Mouse (Mus musculus) cerebellum, postnatal 25 days (tissue): ENCODE results near the gene Scrt2.
A peak's percentile ranks its signal among the peaks of the same experiment; 100 is the strongest.

Experiments used
- DNase-seq, 2 experiments: peaks; one replicate each; pipeline ENCODE4 v3.0.0; 2021; ENCODE audit warnings: mixed read lengths in 2 of 2

The Scrt2 gene

GRCm38 (mm10) chr2:152108702-152109101 is 27.4 kb downstream of the Scrt2 start:
- DNase-seq, result no peak

GRCm38 (mm10) chr2:152109386-152109785 is 28.1 kb downstream of the Scrt2 start:
- DNase-seq, result no peak

- DNase-seq, result no peak
Measured at GRCm38 (mm10) chr2:152111311-152111710, 30.0 kb downstream of the Scrt2 start.

- peak; percentile 95 to 96 for DNase-seq
Measured at GRCm38 (mm10) chr2:152111920-152112319, 30.6 kb downstream of the Scrt2 start.

GRCm38 (mm10) chr2:152112490-152112889 is 31.2 kb downstream of the Scrt2 start:
- DNase-seq, result no peak

- DNase-seq, result peak; percentile 38 to 40
Measured at GRCm38 (mm10) chr2:152112970-152113369, 31.6 kb downstream of the Scrt2 start.

- peak in 1 of 2 experiments; percentile 42 for DNase-seq
Measured at GRCm38 (mm10) chr2:152114057-152114975, 33.0 kb downstream of the Scrt2 start.

GRCm38 (mm10) chr2:152117694-152118093 is 36.4 kb downstream of the Scrt2 start:
- no peak for DNase-seq

- DNase-seq, result peak in 1 of 2 experiments; percentile 37
Measured at GRCm38 (mm10) chr2:152119228-152119865, 38.0 kb downstream of the Scrt2 start.

GRCm38 (mm10) chr2:152122896-152123295 is 41.6 kb downstream of the Scrt2 start:
- DNase-seq, result no peak

GRCm38 (mm10) chr2:152128597-152128996 is 47.3 kb downstream of the Scrt2 start:
- DNase-seq, result no peak

GRCm38 (mm10) chr2:152129778-152130177 is 48.4 kb downstream of the Scrt2 start:
- no peak for DNase-seq

GRCm38 (mm10) chr2:152132016-152132415 is 50.7 kb downstream of the Scrt2 start:
- DNase-seq, result no peak

GRCm38 (mm10) chr2:152132691-152133090 is 51.4 kb downstream of the Scrt2 start:
- no peak for DNase-seq

GRCm38 (mm10) chr2:152139191-152139987 is 58.1 kb downstream of the Scrt2 start:
- DNase-seq, result peak; percentile 59 to 67

GRCm38 (mm10) chr2:152140941-152141340 is 59.6 kb downstream of the Scrt2 start:
- no peak for DNase-seq

- no peak for DNase-seq
Measured at GRCm38 (mm10) chr2:152141491-152141890, 60.2 kb downstream of the Scrt2 start.

- no peak for DNase-seq
Measured at GRCm38 (mm10) chr2:152142046-152142445, 60.7 kb downstream of the Scrt2 start.

- no peak for DNase-seq
Measured at GRCm38 (mm10) chr2:152142571-152142970, 61.2 kb downstream of the Scrt2 start.

GRCm38 (mm10) chr2:152143279-152144157 is 62.2 kb downstream of the Scrt2 start, which contains the start of gene Tcf15:
Gene Tcf15, plus strand, starts transcription at chr2:152143561.
- DNase-seq, result peak; percentile 35 to 59

- DNase-seq, result no peak
Measured at GRCm38 (mm10) chr2:152144158-152144450, 62.8 kb downstream of the Scrt2 start.

- no peak for DNase-seq
Measured at GRCm38 (mm10) chr2:152144501-152144900, 63.2 kb downstream of the Scrt2 start.
